Mouse (Mus musculus) liver, embryonic 14.5 days (tissue): ENCODE results near the gene Tpsg1. TPM values are rescaled to one million over a fixed set of nuclear protein-coding genes. Genes with fewer than 3 reads are reported as not detected.

Experiments
- ATAC-seq: fragments of 200-750 bp; cut with Nextera tagmentation; 2 replicates; pipeline ENCODE4 v1.8.0; 2017; ENCODE audit warnings: moderate number of reproducible peaks, mild to moderate bottlenecking, moderate library complexity; ENCODE audit not compliant: insufficient read depth
- DNase-seq, 3 experiments: peaks; one replicate each; pipeline ENCODE4 v3.0.0-alpha.2; 2012 to 2013; ENCODE audit warnings: low read depth in 3 of 3, low spot score in 3 of 3
- H3K27ac ChIP-seq: fragments of 300-500 bp; sonication (generic); 2 replicates; pipeline ENCODE4 v1.5.1; 2014; ENCODE audit warnings: moderate library complexity, mild to moderate bottlenecking, control low read depth, inconsistent platforms
- H3K27me3 ChIP-seq: fragments of 300-500 bp; sonication (generic); 2 replicates; pipeline ENCODE4 v1.6.1; 2014; ENCODE audit warnings: mild to moderate bottlenecking, low read length, moderate library complexity; ENCODE audit not compliant: control insufficient read depth, insufficient read depth
- H3K36me3 ChIP-seq: fragments of 300-500 bp; sonication (generic); replicated peaks from 2 replicates; pipeline ENCODE4 v1.6.1; 2014; ENCODE audit warnings: low read depth; ENCODE audit not compliant: control insufficient read depth, insufficient read depth
- H3K4me1 ChIP-seq, 2 experiments: fragments of 200-500 bp in 1 of 2; fragments of 300-500 bp in 1 of 2; sonication (generic) in 1 of 2; replicated peaks; 2 replicates each; pipeline ENCODE4 v1.6.1; 2012 to 2014; ENCODE audit warnings: antibody characterized with exemption in 1 of 2, inconsistent platforms in 1 of 2, low read length in 1 of 2; ENCODE audit not compliant: control insufficient read depth in 2 of 2, insufficient read depth in 2 of 2
- H3K4me2 ChIP-seq: fragments of 300-500 bp; sonication (generic); 2 replicates; pipeline ENCODE4 v1.6.1; 2014; ENCODE audit warnings: low read depth, mild to moderate bottlenecking, control low read depth, moderate library complexity
- H3K4me3 ChIP-seq, 2 experiments: fragments of 200-500 bp in 1 of 2; fragments of 300-500 bp in 1 of 2; sonication (generic) in 1 of 2; 2 replicates each; pipeline ENCODE4 v1.5.1; 2012 to 2014; ENCODE audit warnings: low read depth in 2 of 2, low read length in 2 of 2, mild to moderate bottlenecking in 2 of 2, control low read depth in 1 of 2, inconsistent platforms in 1 of 2, moderate library complexity in 1 of 2; ENCODE audit not compliant: insufficient read depth in 1 of 2
- H3K9ac ChIP-seq: fragments of 300-500 bp; sonication (generic); replicated peaks from 2 replicates; pipeline ENCODE4 v1.6.1; 2014; ENCODE audit warnings: mild to moderate bottlenecking, control low read depth, moderate library complexity
- H3K9me3 ChIP-seq: fragments of 300-500 bp; sonication (generic); 2 replicates; pipeline ENCODE4 v1.6.1; 2016; ENCODE audit warnings: low read length, mixed read lengths; ENCODE audit not compliant: control insufficient read depth
- CTCF ChIP-seq: IDR thresholded peaks from 2 replicates; pipeline ENCODE4 v1.5.1; 2016; ENCODE audit warnings: antibody characterized with exemption, low read depth, control low read depth
- EP300 ChIP-seq: IDR thresholded peaks from 2 replicates; pipeline ENCODE4 v1.6.1; 2016; ENCODE audit warnings: antibody characterized with exemption, low read depth
- WGBS: fragments of 180-500 bp; shearing (Covaris S2); extraction: QIAGEN DNeasy Blood & Tissue Kit; methylation state at CpG from one replicate; pipeline ENCODE4 v1.1.7; 2014; ENCODE audit not compliant: insufficient replicate concordance; 5-methylcytosine and 5-hydroxymethylcytosine counted together
- polyA plus RNA-seq, 2 experiments: library from polyadenylated mRNA; depleted of rRNA in 1 of 2; stranded (reverse) in 1 of 2; unstranded in 1 of 2; fragments of >200 nt; fragmentation: Nextera tagmentation in 1 of 2; extraction: Ambion mirVana in 1 of 2; gene quantifications; 2 replicates each; pipeline versions ENCODE4 v1.2.1 to v1.2.3; 2012 to 2014

The Tpsg1 gene
- polyA plus RNA-seq, 2 experiments: 0.51 to 0.53 TPM

DNA sequence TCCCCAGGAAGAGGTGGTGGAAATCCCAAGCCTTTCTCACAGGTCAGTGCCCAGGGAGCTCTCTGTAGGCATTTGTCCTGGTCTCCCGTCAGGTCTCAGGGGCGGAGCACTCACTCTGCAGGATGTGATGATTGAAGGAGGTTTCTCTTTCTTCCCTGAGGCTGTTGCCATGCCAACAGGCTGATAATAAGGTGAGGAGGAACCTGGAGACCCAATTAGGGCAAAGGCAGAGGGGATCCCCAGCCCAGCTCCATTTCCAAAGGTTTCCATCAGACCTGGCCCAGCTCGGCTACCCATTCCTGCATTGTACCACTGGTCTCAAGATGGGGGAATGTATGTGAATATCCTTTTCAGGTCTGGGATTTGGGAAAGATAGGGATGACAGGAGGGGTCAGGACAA, 35.1 kb downstream of the Tpsg1 start:
- no peak for ATAC-seq
- H3K4me3 ChIP-seq: no peak overlapping the region
- WGBS: 16% methylated on average over 3 of the region's 3 CpGs
- no peaks in the 10 kb centered on the region for H3K36me3 ChIP-seq
- TF ChIP-seq EP300: no peak
- TF ChIP-seq CTCF: no peak
- H3K27me3 ChIP-seq: no peaks in the 10 kb centered on the region
- no peaks in the 10 kb centered on the region for H3K4me1 ChIP-seq
- no peaks in the 10 kb centered on the region for H3K9me3 ChIP-seq
- no peak for DNase-seq
- H3K27ac ChIP-seq: no peak overlapping the region
- no peak overlapping the region for H3K4me2 ChIP-seq
- no peak overlapping the region for H3K9ac ChIP-seq

- H3K4me2 ChIP-seq: no peak overlapping the region
- H3K9ac ChIP-seq: no peak overlapping the region
- peak; percentile 58; the same call in 1 of the 2 replicates for ATAC-seq
- no peaks in the 10 kb centered on the region for H3K27me3 ChIP-seq
- H3K9me3 ChIP-seq: no peaks in the 10 kb centered on the region
- H3K27ac ChIP-seq: no peak overlapping the region
- no peak for DNase-seq
- no peak for TF ChIP-seq CTCF
- TF ChIP-seq EP300: no peak
- H3K4me1 ChIP-seq: no peaks in the 10 kb centered on the region
- no peak overlapping the region for H3K4me3 ChIP-seq
- no peaks in the 10 kb centered on the region for H3K36me3 ChIP-seq
- 15% methylated on average over 10 of the region's 10 CpGs for WGBS
Measured at GRCm38 (mm10) chr17:25405224-25405895, 36.3 kb downstream of the Tpsg1 start.

DNA sequence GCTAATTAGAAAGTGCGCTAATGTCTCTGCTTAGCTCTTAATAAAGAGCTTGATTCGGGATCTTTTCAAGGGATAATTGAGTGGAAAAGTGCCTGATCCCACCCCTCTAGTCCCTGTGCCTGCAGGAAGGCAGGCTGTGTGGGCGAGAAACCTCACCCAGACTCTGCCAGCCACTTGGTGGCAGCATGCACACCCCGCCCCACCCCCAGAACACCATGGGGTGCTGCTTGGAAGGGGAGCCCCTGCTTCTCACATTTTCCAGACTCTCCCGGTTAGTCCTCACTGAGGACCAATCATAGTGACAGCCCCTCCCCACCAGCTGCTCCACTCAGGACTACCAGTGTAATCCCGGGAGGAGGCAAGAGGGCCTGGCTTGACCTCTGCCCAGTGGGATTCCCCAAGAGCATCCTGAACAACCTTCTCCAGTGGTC, 37.0 kb downstream of the Tpsg1 start:
- TF ChIP-seq CTCF: no peak
- no peak for TF ChIP-seq EP300
- H3K36me3 ChIP-seq: no peaks in the 10 kb centered on the region
- H3K4me3 ChIP-seq: no peak overlapping the region
- DNase-seq (no peak), ATAC-seq (no peak)
- no peak overlapping the region for H3K27ac ChIP-seq
- no peak overlapping the region for H3K9ac ChIP-seq
- no peaks in the 10 kb centered on the region for H3K4me1 ChIP-seq
- WGBS: 25% methylated on average over 6 of the region's 6 CpGs
- H3K4me2 ChIP-seq: no peak overlapping the region
- no peaks in the 10 kb centered on the region for H3K27me3 ChIP-seq
- no peaks in the 10 kb centered on the region for H3K9me3 ChIP-seq

- no peak for DNase-seq
Measured at GRCm38 (mm10) chr17:25407352-25407751, 38.3 kb downstream of the Tpsg1 start.

DNA sequence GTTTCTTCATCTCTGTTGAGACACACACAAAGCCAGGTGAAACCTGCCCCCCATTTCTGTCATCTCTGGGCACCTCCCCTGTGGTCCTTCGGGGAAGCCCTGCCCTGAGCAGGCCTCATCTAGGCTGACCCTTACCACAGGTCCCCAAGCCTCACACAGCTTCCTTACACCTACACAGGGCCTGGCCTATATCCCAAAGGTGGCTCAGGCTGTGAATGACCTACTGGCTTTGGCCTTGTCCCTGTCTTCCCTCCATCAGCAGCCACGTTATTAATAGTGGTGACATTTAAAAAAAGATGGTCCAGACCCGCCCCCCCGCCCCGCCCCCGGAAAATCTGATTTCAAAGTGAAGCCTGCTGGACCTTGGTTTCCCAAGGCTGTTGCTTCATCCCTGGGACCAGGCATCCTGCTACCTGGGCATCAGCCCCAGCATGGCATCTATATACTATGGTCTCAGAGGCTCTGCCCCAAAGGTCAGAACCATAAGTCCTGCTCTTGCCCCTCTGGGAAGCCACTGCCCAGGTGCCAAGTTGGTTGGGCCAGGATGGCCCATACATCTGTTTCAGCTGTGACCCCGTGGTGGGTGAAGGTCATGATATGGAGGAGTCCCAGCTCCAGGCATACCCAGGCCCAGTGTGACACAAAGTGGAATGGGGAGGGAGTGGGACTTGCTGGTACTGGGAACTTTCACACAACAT, 39.4 kb downstream of the Tpsg1 start:
- Histone ChIP-seq H3K27me3 (no peaks in the 10 kb centered on the region), H3K9ac (no peak overlapping the region), H3K4me3 (no peak overlapping the region), H3K4me2 (no peak overlapping the region), H3K4me1 (no peaks in the 10 kb centered on the region), H3K36me3 (no peaks in the 10 kb centered on the region), H3K9me3 (no peaks in the 10 kb centered on the region), H3K27ac (no peak overlapping the region)
- 55% methylated on average over 7 of the region's 7 CpGs for WGBS
- TF ChIP-seq EP300 (no peak), CTCF (no peak)
- DNase-seq (no peak), ATAC-seq (no peak)

More at GRCm38 (mm10) chr17:25407352-25407751, 38.3 kb downstream of the Tpsg1 start:
- ATAC-seq: no peak
- no peak overlapping the region for H3K4me2 ChIP-seq
- H3K27ac ChIP-seq: no peak overlapping the region
- no peaks in the 10 kb centered on the region for H3K9me3 ChIP-seq
- WGBS: 56% methylated on average over 4 of the region's 4 CpGs
- TF ChIP-seq EP300 (no peak), CTCF (no peak)
- H3K4me3 ChIP-seq: no peak overlapping the region
- H3K4me1 ChIP-seq: no peaks in the 10 kb centered on the region
- H3K9ac ChIP-seq: no peak overlapping the region
- H3K27me3 ChIP-seq: no peaks in the 10 kb centered on the region
- H3K36me3 ChIP-seq: no peaks in the 10 kb centered on the region
